Mouse (Mus musculus) G1E (cell line): ENCODE measurements around the gene Lrrc4c.

Experiments used
- CTCF ChIP-seq: IDR thresholded peaks from 2 replicates; pipeline ENCODE4 v1.5.1; 2012; ENCODE audit warnings: low read depth, low read length, inconsistent platforms, mixed read lengths
- GATA1 ChIP-seq: IDR thresholded peaks from 2 replicates; pipeline ENCODE4 v1.6.1; 2012; ENCODE audit warnings: borderline replicate concordance, low read length, inconsistent platforms, mixed read lengths
- TAL1 ChIP-seq: conservative IDR thresholded peaks from 2 replicates; pipeline ENCODE4 v1.6.1; 2012; ENCODE audit warnings: low read depth, low read length, inconsistent platforms, mixed read lengths

DNA sequence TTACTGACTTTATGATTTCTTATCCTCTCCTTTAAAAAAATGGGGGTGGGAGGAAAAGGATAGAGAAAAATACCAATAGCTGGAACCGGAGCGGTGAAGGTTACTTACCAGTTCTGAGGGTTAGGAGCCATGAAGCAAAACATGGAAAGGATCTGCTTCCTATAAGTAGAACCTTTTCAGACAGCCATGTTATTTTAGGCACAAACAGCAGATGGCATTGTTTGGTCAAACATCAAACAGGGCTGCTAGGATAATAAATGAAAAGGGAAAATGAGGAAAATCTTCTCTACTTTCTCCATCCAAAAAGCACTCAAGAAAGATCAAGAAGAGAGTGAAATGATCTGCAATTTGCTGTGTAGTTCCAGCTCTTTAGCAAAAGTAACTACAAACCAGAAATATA lies 1296.8 kb downstream of the Lrrc4c start:
- TF ChIP-seq CTCF (no peak), TAL1 (no peak), GATA1 (no peak)
